Mouse (Mus musculus): Measurements from ENCODE around the gene 1700066M21Rik. TPM values are rescaled to one million over a fixed set of nuclear protein-coding genes. Genes with fewer than 3 reads are reported as not detected.

The 1700066M21Rik gene
- polyA plus RNA-seq, 2 experiments = 4.3 to 9.3 TPM

DNA sequence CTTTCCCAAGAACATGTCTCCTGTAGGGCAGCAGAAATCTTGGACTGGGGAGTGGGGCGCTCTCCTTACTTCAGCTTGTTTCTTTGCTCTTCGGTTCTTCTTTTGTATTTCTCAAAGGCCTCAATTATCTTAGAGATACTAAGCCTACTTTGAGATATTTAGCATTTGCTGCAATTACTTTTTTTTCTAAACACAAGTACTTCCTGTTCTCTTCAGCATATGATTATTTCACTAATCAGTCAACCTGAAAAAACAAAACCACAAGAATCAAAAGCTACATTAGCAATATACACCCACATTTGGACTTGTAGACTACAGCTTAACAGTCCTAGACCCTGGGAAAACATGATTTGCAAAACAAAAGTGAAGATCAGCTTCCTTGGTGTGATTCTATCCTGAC is 2.1 kb upstream of the 1700066M21Rik start:
- ATAC-seq (ENCODE audit: insufficient read depth) = no peak
- 87% methylated on average over 2 of the region's 2 CpGs for WGBS (ENCODE audit: insufficient replicate concordance)
- no peaks in the 10 kb centered on the region for H3K36me3 ChIP-seq (replicated peaks; ENCODE audit: control insufficient read depth, insufficient read depth, low read depth)
- H3K4me2 ChIP-seq (ENCODE audit: low read depth) = no peak overlapping the region
- H3K4me1 ChIP-seq (replicated peaks; ENCODE audit: control insufficient read depth in 2 of 2, insufficient read depth in 2 of 2, low read length in 1 of 2) = peaks cover 2 to 8% of the 10 kb centered on the region in 2 experiments; a peak in 3 of 4 replicates
- H3K9ac ChIP-seq (replicated peaks) = no peak overlapping the region
- no peak overlapping the region for H3K27ac ChIP-seq
- no peak for TF ChIP-seq EP300 (IDR thresholded peaks at IDR 0.05; ENCODE audit: low read depth)
- DNase-seq (ENCODE audit: low read depth in 3 of 3, low spot score in 3 of 3) = no peak
- H3K4me3 ChIP-seq (ENCODE audit: insufficient read depth in 1 of 2, low read depth in 2 of 2, low read length in 2 of 2) = no peak overlapping the region
- H3K27me3 ChIP-seq (ENCODE audit: control insufficient read depth, insufficient read depth, low read length) = no peaks in the 10 kb centered on the region
- no peaks in the 10 kb centered on the region for H3K9me3 ChIP-seq (ENCODE audit: control insufficient read depth, low read length)

- Histone ChIP-seq H3K27me3 (ENCODE audit: control insufficient read depth, insufficient read depth, low read length) (no peaks in the 10 kb centered on the region), H3K9me3 (ENCODE audit: control insufficient read depth, low read length) (no peaks in the 10 kb centered on the region), H3K9ac (replicated peaks) (peak overlapping the region; percentile 89), H3K4me2 (ENCODE audit: low read depth) (peak overlapping the region; percentile 82), H3K27ac (peak overlapping the region; percentile 59), H3K4me3 (ENCODE audit: insufficient read depth in 1 of 2, low read depth in 2 of 2, low read length in 2 of 2) (peak overlapping the region; percentile 56 to 92), H3K36me3 (replicated peaks; ENCODE audit: control insufficient read depth, insufficient read depth, low read depth) (no peaks in the 10 kb centered on the region), H3K4me1 (replicated peaks; ENCODE audit: control insufficient read depth in 2 of 2, insufficient read depth in 2 of 2, low read length in 1 of 2) (peaks cover 2 to 8% of the 10 kb centered on the region in 2 experiments; a peak in 3 of 4 replicates)
- no peak for TF ChIP-seq CTCF (IDR thresholded peaks at IDR 0.05; ENCODE audit: low read depth)
- no peak for TF ChIP-seq EP300 (IDR thresholded peaks at IDR 0.05; ENCODE audit: low read depth)
- ATAC-seq (ENCODE audit: insufficient read depth) (no peak), DNase-seq (ENCODE audit: low read depth in 3 of 3, low spot score in 3 of 3) (peak in 1 of 3 experiments; percentile 38)
- WGBS (ENCODE audit: insufficient replicate concordance) = 36% methylated on average over 6 of the region's 6 CpGs
These were observed 614 bp upstream of the 1700066M21Rik start for GRCm38 (mm10) chr1:57376806-57377205.

- Histone ChIP-seq H3K27ac (no peak overlapping the region), H3K4me1 (replicated peaks; ENCODE audit: control insufficient read depth in 2 of 2, insufficient read depth in 2 of 2, low read length in 1 of 2) (no peaks in the 10 kb centered on the region), H3K4me3 (ENCODE audit: insufficient read depth in 1 of 2, low read depth in 2 of 2, low read length in 2 of 2) (no peak overlapping the region), H3K27me3 (ENCODE audit: control insufficient read depth, insufficient read depth, low read length) (no peaks in the 10 kb centered on the region), H3K9ac (replicated peaks) (no peak overlapping the region), H3K4me2 (ENCODE audit: low read depth) (no peak overlapping the region), H3K9me3 (ENCODE audit: control insufficient read depth, low read length) (no peaks in the 10 kb centered on the region), H3K36me3 (replicated peaks; ENCODE audit: control insufficient read depth, insufficient read depth, low read depth) (no peaks in the 10 kb centered on the region; the same call in 1 of the 2 replicates)
- DNase-seq (ENCODE audit: low read depth in 3 of 3, low spot score in 3 of 3) (no peak), ATAC-seq (ENCODE audit: insufficient read depth) (no peak)
- no peak for TF ChIP-seq CTCF (IDR thresholded peaks at IDR 0.05; ENCODE audit: low read depth)
- TF ChIP-seq EP300 (IDR thresholded peaks at IDR 0.05; ENCODE audit: low read depth) = no peak
These were observed 9.1 kb downstream of the 1700066M21Rik start for GRCm38 (mm10) chr1:57386519-57386918.

GRCm38 (mm10) chr1:57387876-57388275 is 10.5 kb downstream of the 1700066M21Rik start:
- Histone ChIP-seq H3K27me3 (ENCODE audit: control insufficient read depth, insufficient read depth, low read length) (no peaks in the 10 kb centered on the region), H3K36me3 (replicated peaks; ENCODE audit: control insufficient read depth, insufficient read depth, low read depth) (no peaks in the 10 kb centered on the region; the same call in 1 of the 2 replicates), H3K27ac (no peak overlapping the region), H3K9ac (replicated peaks) (no peak overlapping the region), H3K4me3 (ENCODE audit: insufficient read depth in 1 of 2, low read depth in 2 of 2, low read length in 2 of 2) (no peak overlapping the region), H3K9me3 (ENCODE audit: control insufficient read depth, low read length) (no peaks in the 10 kb centered on the region), H3K4me1 (replicated peaks; ENCODE audit: control insufficient read depth in 2 of 2, insufficient read depth in 2 of 2, low read length in 1 of 2) (no peaks in the 10 kb centered on the region; a peak in 1 of 4 replicates), H3K4me2 (ENCODE audit: low read depth) (no peak overlapping the region)
- 51% methylated on average over 2 of the region's 2 CpGs for WGBS (ENCODE audit: insufficient replicate concordance)
- ATAC-seq (ENCODE audit: insufficient read depth) (no peak), DNase-seq (ENCODE audit: low read depth in 3 of 3, low spot score in 3 of 3) (no peak)
- TF ChIP-seq CTCF (IDR thresholded peaks at IDR 0.05; ENCODE audit: low read depth) (no peak), EP300 (IDR thresholded peaks at IDR 0.05; ENCODE audit: low read depth) (no peak)

DNA sequence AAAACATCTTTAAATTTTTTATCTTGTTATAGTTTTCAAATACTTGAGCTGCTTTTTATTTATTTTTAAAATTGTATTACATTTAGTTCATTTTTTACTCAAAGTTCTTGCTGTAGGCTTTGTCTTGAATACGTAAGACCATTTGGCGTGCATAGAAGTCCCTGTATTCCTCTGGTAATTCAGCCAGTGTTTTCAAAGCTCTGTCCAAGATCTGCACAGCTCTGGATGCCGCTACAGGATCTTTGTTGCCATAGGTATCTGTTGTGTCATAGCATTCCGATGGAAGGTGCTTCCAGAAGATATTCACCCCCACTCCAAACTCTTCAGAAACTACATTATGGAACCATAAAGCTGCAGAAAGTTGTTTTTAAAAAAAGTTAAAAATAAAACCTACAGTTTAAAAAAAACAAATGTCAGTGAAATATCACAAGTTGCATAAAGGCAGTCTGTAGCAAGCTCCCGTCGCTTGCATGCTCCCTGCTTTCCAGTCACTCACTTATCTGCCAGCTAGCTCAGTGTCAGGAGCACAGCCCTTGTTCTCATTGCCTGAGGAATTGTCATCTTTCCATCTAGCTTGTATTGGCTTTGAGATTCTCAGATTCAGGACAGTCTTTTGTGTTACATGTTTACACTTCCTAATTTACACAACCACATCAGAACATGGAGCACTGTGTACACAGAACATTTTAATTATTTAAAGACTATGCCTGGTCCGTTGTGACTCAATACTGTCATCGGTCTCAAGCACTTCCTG is 11.2 kb downstream of the 1700066M21Rik start:
- Histone ChIP-seq H3K27me3 (ENCODE audit: control insufficient read depth, insufficient read depth, low read length) (no peaks in the 10 kb centered on the region), H3K4me1 (replicated peaks; ENCODE audit: control insufficient read depth in 2 of 2, insufficient read depth in 2 of 2, low read length in 1 of 2) (no peaks in the 10 kb centered on the region; a peak in 1 of 4 replicates), H3K9me3 (ENCODE audit: control insufficient read depth, low read length) (no peaks in the 10 kb centered on the region), H3K4me3 (ENCODE audit: insufficient read depth in 1 of 2, low read depth in 2 of 2, low read length in 2 of 2) (no peak overlapping the region), H3K27ac (no peak overlapping the region), H3K9ac (replicated peaks) (no peak overlapping the region), H3K4me2 (ENCODE audit: low read depth) (no peak overlapping the region), H3K36me3 (replicated peaks; ENCODE audit: control insufficient read depth, insufficient read depth, low read depth) (peaks cover 4% of the 10 kb centered on the region; the same call in 1 of the 2 replicates)
- DNase-seq (ENCODE audit: low read depth in 3 of 3, low spot score in 3 of 3) = no peak
- 76% methylated on average over 8 of the region's 8 CpGs for WGBS (ENCODE audit: insufficient replicate concordance)
- ATAC-seq (ENCODE audit: insufficient read depth) = no peak
- TF ChIP-seq CTCF (IDR thresholded peaks at IDR 0.05; ENCODE audit: low read depth) = no peak

All from liver, embryonic 14.5 days (tissue).